Mouse (Mus musculus) embryonic fibroblast, embryonic 13.5 days (primary cell): ENCODE measurements at regions not wholly inside any gene's neighbourhood (a gene's known extent, or its start where the extent isn't known, plus 50 kb on each side); places are given as distances from the start of the nearest gene placed in this dataset.

Source experiments
- CTCF ChIP-seq: IDR thresholded peaks from 2 replicates; pipeline ENCODE4 v1.5.1; 2011; ENCODE audit warnings: mild to moderate bottlenecking, control low read depth, low read length, moderate library complexity, borderline replicate concordance; ENCODE audit not compliant: insufficient read depth
- POLR2A ChIP-seq: IDR thresholded peaks from 2 replicates; pipeline ENCODE4 v1.6.1; 2011; ENCODE audit warnings: low read depth, mild to moderate bottlenecking, control low read depth, low read length, moderate library complexity

- no peak for TF ChIP-seq POLR2A
- TF ChIP-seq CTCF = no peak
These were observed 160.8 kb downstream of the Pdgfra start for GRCm38 (mm10) chr5:75312897-75313296.
